Mouse (Mus musculus) cerebellum, adult 9-11 months (tissue): ENCODE measurements around the gene 4930442H23Rik.
"Not testable (repeated sequence)": the region's sequence is repeated elsewhere in the genome, so short reads cannot be mapped to it uniquely, and the experiment has no call there.

Source experiments
- DNase-seq: peaks from one replicate; pipeline ENCODE4 v3.0.0; 2022

4930442H23Rik gene

GRCm38 (mm10) chr10:81183805-81184204 lies at the start of gene 4930442H23Rik:
Gene 4930442H23Rik (minus strand): TSS chr10:81183849.
- no peak for DNase-seq

GRCm38 (mm10) chr10:81233226-81233585 lies 49.6 kb upstream of the 4930442H23Rik start:
- no peak for DNase-seq

GRCm38 (mm10) chr10:81232580-81233225 lies 49.1 kb upstream of the 4930442H23Rik start, which contains the start of gene Zfr2:
Gene Zfr2 (plus strand): TSS chr10:81233155.
- DNase-seq = peak; percentile 96

- peak; percentile 65 for DNase-seq
These were observed 47.8 kb upstream of the 4930442H23Rik start for GRCm38 (mm10) chr10:81231436-81231835.

GRCm38 (mm10) chr10:81230438-81231332 lies 47.0 kb upstream of the 4930442H23Rik start, which contains the start of gene Atcay:
Gene Atcay (minus strand): TSS chr10:81230833.
- DNase-seq = peak; percentile 90

- peak; percentile 70 for DNase-seq
These were observed 46.2 kb upstream of the 4930442H23Rik start for GRCm38 (mm10) chr10:81229735-81230437.

GRCm38 (mm10) chr10:81223731-81224130 lies 40.1 kb upstream of the 4930442H23Rik start:
- not testable (repeated sequence) for DNase-seq

- no peak for DNase-seq
These were observed 37.9 kb upstream of the 4930442H23Rik start for GRCm38 (mm10) chr10:81221402-81222015.

GRCm38 (mm10) chr10:81217964-81218363 lies 34.3 kb upstream of the 4930442H23Rik start:
- DNase-seq = peak; percentile 56

GRCm38 (mm10) chr10:81217267-81217666 lies 33.6 kb upstream of the 4930442H23Rik start:
- not testable (repeated sequence) for DNase-seq

- no peak for DNase-seq
These were observed 33.2 kb upstream of the 4930442H23Rik start for GRCm38 (mm10) chr10:81216810-81217209.

GRCm38 (mm10) chr10:81216260-81216659 lies 32.6 kb upstream of the 4930442H23Rik start:
- DNase-seq = no peak

GRCm38 (mm10) chr10:81210154-81210553 lies 26.5 kb upstream of the 4930442H23Rik start:
- DNase-seq = no peak

- DNase-seq = no peak
These were observed 20.5 kb upstream of the 4930442H23Rik start for GRCm38 (mm10) chr10:81204137-81204536.

- DNase-seq = no peak
These were observed 19.5 kb upstream of the 4930442H23Rik start for GRCm38 (mm10) chr10:81202978-81203720.

GRCm38 (mm10) chr10:81201807-81202758 lies 18.4 kb upstream of the 4930442H23Rik start, which contains the start of gene Nmrk2:
Gene Nmrk2 (minus strand): TSS chr10:81202051.
- no peak for DNase-seq

GRCm38 (mm10) chr10:81200605-81201287 lies 17.1 kb upstream of the 4930442H23Rik start:
- DNase-seq = no peak

GRCm38 (mm10) chr10:81200141-81200540 lies 16.5 kb upstream of the 4930442H23Rik start:
- DNase-seq = no peak

- DNase-seq = no peak
These were observed 15.3 kb upstream of the 4930442H23Rik start for GRCm38 (mm10) chr10:81198990-81199389.

- peak; percentile 67 for DNase-seq
These were observed 14.6 kb upstream of the 4930442H23Rik start for GRCm38 (mm10) chr10:81198230-81198629.
